Mouse (Mus musculus) neural tube, embryonic 13.5 days (tissue): ENCODE data around the gene Osm. TPM values are rescaled to one million over a fixed set of nuclear protein-coding genes. Genes with fewer than 3 reads are reported as not detected.

Source experiments
- ATAC-seq: fragments of 200-750 bp; cut with Nextera tagmentation; 2 replicates; pipeline ENCODE4 v1.8.0; 2017; ENCODE audit warnings: low read depth, mild to moderate bottlenecking, moderate TSS enrichment, moderate library complexity
- H3K27ac ChIP-seq: fragments of 300-500 bp; sonication (generic); replicated peaks from 2 replicates; pipeline ENCODE4 v1.5.1; 2015; ENCODE audit warnings: moderate library complexity, mild to moderate bottlenecking, inconsistent platforms
- H3K27me3 ChIP-seq: fragments of 300-500 bp; sonication (generic); 2 replicates; pipeline ENCODE4 v1.6.1; 2015; ENCODE audit warnings: mild to moderate bottlenecking, inconsistent platforms
- H3K36me3 ChIP-seq: fragments of 300-500 bp; sonication (generic); 2 replicates; pipeline ENCODE4 v1.6.1; 2015; ENCODE audit warnings: mild to moderate bottlenecking, inconsistent platforms
- H3K4me1 ChIP-seq: fragments of 300-500 bp; sonication (generic); replicated peaks from 2 replicates; pipeline ENCODE4 v1.6.1; 2015; ENCODE audit warnings: inconsistent platforms
- H3K4me2 ChIP-seq: fragments of 300-500 bp; sonication (generic); 2 replicates; pipeline ENCODE4 v1.6.1; 2015; ENCODE audit warnings: inconsistent platforms, mild to moderate bottlenecking, moderate library complexity
- H3K4me3 ChIP-seq: fragments of 300-500 bp; sonication (generic); 2 replicates; pipeline ENCODE4 v1.5.1; 2015; ENCODE audit warnings: mild to moderate bottlenecking, inconsistent platforms
- H3K9ac ChIP-seq: fragments of 300-500 bp; sonication (generic); 2 replicates; pipeline ENCODE4 v1.6.1; 2015; ENCODE audit warnings: moderate library complexity, mild to moderate bottlenecking, inconsistent platforms
- H3K9me3 ChIP-seq: fragments of 300-500 bp; sonication (generic); 2 replicates; pipeline ENCODE4 v1.6.1; 2016; ENCODE audit warnings: inconsistent platforms
- WGBS: fragments of 180-500 bp; shearing (Covaris S2); methylation state at CpG from one replicate; pipeline ENCODE4 v1.1.7; 2015; 5-methylcytosine and 5-hydroxymethylcytosine counted together
- polyA plus RNA-seq: library from polyadenylated mRNA; unstranded; fragments of >200 nt; fragmentation: Nextera tagmentation; extraction: Ambion mirVana; gene quantifications from 2 replicates; pipeline ENCODE4 v1.2.1, GENCODE M21; 2015

Osm gene
- polyA plus RNA-seq, 1 experiment from 2014 or later: not detected

GRCm38 (mm10) chr11:4263296-4263695 lies 27.1 kb downstream of the Osm start:
- WGBS: 32% methylated on average over 1 of the region's 1 CpGs
- H3K4me1 ChIP-seq: peaks cover 40% of the 10 kb centered on the region
- H3K36me3 ChIP-seq: no peaks in the 10 kb centered on the region
- H3K27me3 ChIP-seq: peaks cover 50% of the 10 kb centered on the region
- ATAC-seq: no peak
- no peak overlapping the region for H3K27ac ChIP-seq
- H3K4me2 ChIP-seq: no peak overlapping the region
- H3K9me3 ChIP-seq: no peaks in the 10 kb centered on the region
- H3K4me3 ChIP-seq: no peak overlapping the region
- H3K9ac ChIP-seq: no peak overlapping the region

DNA sequence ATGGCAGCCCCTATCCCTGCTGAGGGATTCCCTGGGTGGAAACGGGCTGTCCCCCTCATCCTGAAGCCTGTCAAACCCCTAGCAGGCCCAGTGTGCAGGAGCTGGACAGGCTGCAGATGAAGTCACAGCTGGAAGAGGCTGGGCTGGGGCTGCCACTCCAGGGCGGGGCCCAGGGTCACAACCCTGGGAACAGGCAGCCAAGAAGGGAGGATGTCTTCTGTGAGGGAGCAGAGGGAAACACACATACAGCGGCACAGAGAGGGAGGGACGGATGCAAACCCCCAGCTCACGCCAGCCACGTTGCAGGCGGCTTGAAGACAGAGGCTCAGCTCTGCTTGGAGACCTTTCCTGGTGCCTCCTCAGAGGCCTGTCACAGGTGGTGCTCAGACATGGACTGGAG lies 27.8 kb downstream of the Osm start:
- no peak overlapping the region for H3K4me3 ChIP-seq
- no peaks in the 10 kb centered on the region for H3K36me3 ChIP-seq
- peaks cover 58% of the 10 kb centered on the region for H3K27me3 ChIP-seq
- H3K4me2 ChIP-seq: no peak overlapping the region
- H3K9ac ChIP-seq: no peak overlapping the region
- H3K9me3 ChIP-seq: no peaks in the 10 kb centered on the region
- WGBS: 70% methylated on average over 7 of the region's 7 CpGs
- ATAC-seq: no peak
- H3K27ac ChIP-seq: no peak overlapping the region
- H3K4me1 ChIP-seq: peaks cover 36% of the 10 kb centered on the region

- H3K9ac ChIP-seq: peak overlapping the region; percentile 65
- no peak for ATAC-seq
Measured at GRCm38 (mm10) chr11:4266271-4267201, 30.3 kb downstream of the Osm start.

DNA sequence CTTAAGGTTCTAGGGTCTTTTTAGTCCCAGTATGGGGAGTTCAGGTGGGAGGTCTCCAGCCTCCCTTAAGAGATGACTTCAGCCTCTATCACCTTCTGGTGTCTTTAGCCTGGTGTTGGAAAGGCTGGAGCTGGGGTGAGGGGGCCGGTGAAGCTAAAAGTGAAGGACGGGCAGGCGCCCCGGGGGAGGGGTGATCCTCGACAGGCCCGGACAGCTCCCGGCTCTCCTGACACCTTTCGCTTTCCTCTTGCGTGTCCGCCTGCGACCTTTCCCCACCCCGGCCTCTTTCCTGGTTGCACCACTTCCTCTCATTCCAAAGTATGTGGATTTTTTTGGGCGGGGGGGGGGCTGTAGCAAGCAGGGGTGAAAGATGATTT lies 31.0 kb downstream of the Osm start:
- Histone ChIP-seq H3K9me3 (no peaks in the 10 kb centered on the region), H3K27ac (no peak overlapping the region), H3K9ac (no peak overlapping the region), H3K36me3 (no peaks in the 10 kb centered on the region), H3K4me1 (peaks cover 21% of the 10 kb centered on the region), H3K27me3 (peaks cover 75% of the 10 kb centered on the region), H3K4me3 (peak overlapping the region; percentile 49), H3K4me2 (peak overlapping the region; percentile 88)
- ATAC-seq: no peak
- WGBS: 5% methylated on average over 13 of the region's 13 CpGs

More at GRCm38 (mm10) chr11:4266271-4267201, 30.3 kb downstream of the Osm start:
- H3K36me3 ChIP-seq: no peaks in the 10 kb centered on the region
- no peak overlapping the region for H3K27ac ChIP-seq
- H3K4me3 ChIP-seq: peak overlapping the region; percentile 49
- H3K4me2 ChIP-seq: peak overlapping the region; percentile 88
- no peaks in the 10 kb centered on the region for H3K9me3 ChIP-seq
- 1% methylated on average over 61 of the region's 61 CpGs for WGBS
- H3K4me1 ChIP-seq: peaks cover 26% of the 10 kb centered on the region
- H3K27me3 ChIP-seq: peaks cover 75% of the 10 kb centered on the region

DNA sequence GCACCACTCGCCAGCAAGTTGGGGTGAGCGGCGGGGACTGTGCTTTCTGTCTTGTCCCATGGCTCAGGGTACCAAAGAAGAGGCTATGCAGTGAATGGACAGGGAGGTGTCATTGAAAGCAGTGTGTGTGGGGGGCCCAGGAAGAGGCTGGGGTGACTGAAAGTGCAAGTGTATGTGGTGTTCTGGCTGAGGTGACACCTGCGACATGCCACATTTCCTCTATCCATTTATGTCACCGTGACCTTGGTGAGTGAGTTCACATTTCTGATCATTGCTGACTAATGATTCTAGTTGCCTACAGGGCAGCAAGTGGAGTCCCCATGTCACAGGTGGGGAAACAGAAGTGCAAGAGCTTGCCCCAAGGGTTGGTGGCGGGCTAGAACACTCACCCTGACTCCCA lies 32.3 kb downstream of the Osm start:
- no peak overlapping the region for H3K9ac ChIP-seq
- no peak overlapping the region for H3K4me2 ChIP-seq
- H3K36me3 ChIP-seq: no peaks in the 10 kb centered on the region
- no peak for ATAC-seq
- H3K27ac ChIP-seq: no peak overlapping the region
- H3K4me3 ChIP-seq: no peak overlapping the region
- WGBS: 87% methylated on average over 6 of the region's 6 CpGs
- H3K4me1 ChIP-seq: peaks cover 13% of the 10 kb centered on the region
- peaks cover 73% of the 10 kb centered on the region for H3K27me3 ChIP-seq
- no peaks in the 10 kb centered on the region for H3K9me3 ChIP-seq

GRCm38 (mm10) chr11:4270744-4271459 lies 34.7 kb downstream of the Osm start:
- Histone ChIP-seq H3K9ac (no peak overlapping the region), H3K27ac (no peak overlapping the region), H3K4me1 (peaks cover 13% of the 10 kb centered on the region), H3K9me3 (no peaks in the 10 kb centered on the region), H3K4me3 (no peak overlapping the region), H3K27me3 (peaks cover 49% of the 10 kb centered on the region), H3K4me2 (no peak overlapping the region), H3K36me3 (no peaks in the 10 kb centered on the region)
- WGBS: 33% methylated on average over 20 of the region's 20 CpGs
- no peak for ATAC-seq

GRCm38 (mm10) chr11:4271544-4271943 lies 35.3 kb downstream of the Osm start:
- peaks cover 9% of the 10 kb centered on the region for H3K4me1 ChIP-seq
- H3K9ac ChIP-seq: no peak overlapping the region
- no peak overlapping the region for H3K4me3 ChIP-seq
- no peak overlapping the region for H3K4me2 ChIP-seq
- no peak for ATAC-seq
- 72% methylated on average over 11 of the region's 11 CpGs for WGBS
- peaks cover 42% of the 10 kb centered on the region for H3K27me3 ChIP-seq
- H3K9me3 ChIP-seq: no peaks in the 10 kb centered on the region
- H3K27ac ChIP-seq: no peak overlapping the region
- H3K36me3 ChIP-seq: no peaks in the 10 kb centered on the region

DNA sequence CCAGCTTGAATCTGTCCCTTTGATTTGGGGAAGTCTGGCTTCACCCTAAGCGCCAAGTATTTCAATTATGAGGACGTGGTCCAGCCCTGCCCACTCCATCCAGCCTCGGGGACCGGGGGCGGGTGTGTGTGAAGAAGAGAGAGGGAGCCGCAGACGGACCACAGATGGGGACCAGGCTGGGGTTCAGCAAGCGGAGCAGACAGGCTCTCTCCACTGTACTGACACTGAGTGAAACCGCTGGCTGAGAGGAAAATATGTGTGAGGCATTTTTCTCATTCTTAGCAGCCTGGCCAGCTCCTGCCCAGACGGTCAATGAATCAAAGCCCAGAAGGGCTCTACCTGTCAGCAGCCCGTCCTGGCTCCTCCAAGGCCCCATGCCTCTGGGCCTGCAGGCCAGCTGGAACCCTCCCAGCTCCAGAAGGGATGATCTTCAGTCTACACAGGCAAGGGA lies 40.2 kb downstream of the Osm start:
- Histone ChIP-seq H3K4me2 (no peak overlapping the region), H3K9me3 (no peaks in the 10 kb centered on the region), H3K4me1 (0 out of 2 replicates have a peak, but pooled peaks cover 3% of the 10 kb centered on the region), H3K9ac (no peak overlapping the region), H3K27ac (no peak overlapping the region), H3K4me3 (no peak overlapping the region), H3K36me3 (no peaks in the 10 kb centered on the region), H3K27me3 (0 out of 2 replicates have a peak, but pooled peaks cover under 1% of the 10 kb centered on the region)
- ATAC-seq: no peak
- 61% methylated on average over 11 of the region's 11 CpGs for WGBS

DNA sequence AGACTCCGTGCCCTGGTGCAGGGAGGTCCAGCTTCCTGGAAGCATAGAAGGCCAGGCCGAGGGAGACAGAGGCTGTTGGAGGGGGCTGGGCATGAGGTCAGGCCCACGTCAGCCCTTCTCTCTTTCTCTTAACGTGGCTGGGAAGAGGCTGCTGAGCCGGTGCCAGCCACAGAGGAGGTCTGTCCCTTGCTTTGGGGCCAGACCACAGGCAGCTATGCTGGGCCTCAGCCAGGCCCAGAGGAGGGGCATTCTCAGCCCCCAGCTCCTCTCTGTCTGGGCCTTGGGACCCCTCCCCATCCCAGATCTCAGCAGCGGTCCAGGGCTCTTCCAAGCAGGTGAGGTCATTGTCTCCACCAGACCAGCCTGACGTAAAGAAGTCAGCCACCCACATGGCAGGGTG lies 43.7 kb downstream of the Osm start:
- Histone ChIP-seq H3K9me3 (no peaks in the 10 kb centered on the region), H3K4me1 (0 out of 2 replicates have a peak, but pooled peaks cover 3% of the 10 kb centered on the region), H3K9ac (no peak overlapping the region), H3K27me3 (no peaks in the 10 kb centered on the region), H3K27ac (no peak overlapping the region), H3K36me3 (no peaks in the 10 kb centered on the region), H3K4me3 (no peak overlapping the region), H3K4me2 (no peak overlapping the region)
- 68% methylated on average over 7 of the region's 7 CpGs for WGBS
- no peak for ATAC-seq

GRCm38 (mm10) chr11:4281852-4282251 lies 45.6 kb downstream of the Osm start:
- no peaks in the 10 kb centered on the region for H3K36me3 ChIP-seq
- no peak for ATAC-seq
- H3K27me3 ChIP-seq: no peaks in the 10 kb centered on the region
- no peak overlapping the region for H3K27ac ChIP-seq
- no peaks in the 10 kb centered on the region for H3K9me3 ChIP-seq
- WGBS: 88% methylated on average over 6 of the region's 6 CpGs
- no peak overlapping the region for H3K4me2 ChIP-seq
- H3K4me1 ChIP-seq: no peaks in the 10 kb centered on the region
- H3K4me3 ChIP-seq: no peak overlapping the region
- H3K9ac ChIP-seq: no peak overlapping the region

- no peak overlapping the region for H3K4me2 ChIP-seq
- H3K36me3 ChIP-seq: no peaks in the 10 kb centered on the region
- no peak overlapping the region for H3K4me3 ChIP-seq
- no peak overlapping the region for H3K9ac ChIP-seq
- no peak for ATAC-seq
- H3K27me3 ChIP-seq: no peaks in the 10 kb centered on the region
- no peaks in the 10 kb centered on the region for H3K9me3 ChIP-seq
- H3K4me1 ChIP-seq: no peaks in the 10 kb centered on the region
- no peak overlapping the region for H3K27ac ChIP-seq
- 26% methylated on average over 4 of the region's 4 CpGs for WGBS
Measured at GRCm38 (mm10) chr11:4283627-4284026, 47.4 kb downstream of the Osm start.

GRCm38 (mm10) chr11:4289280-4289679 lies 53.1 kb downstream of the Osm start:
- Histone ChIP-seq H3K9me3 (no peaks in the 10 kb centered on the region), H3K9ac (no peak overlapping the region), H3K27me3 (no peaks in the 10 kb centered on the region), H3K4me1 (no peaks in the 10 kb centered on the region), H3K36me3 (no peaks in the 10 kb centered on the region), H3K4me2 (no peak overlapping the region), H3K4me3 (no peak overlapping the region), H3K27ac (no peak overlapping the region)
- no peak for ATAC-seq
- 64% methylated on average over 3 of the region's 3 CpGs for WGBS
